Mouse (Mus musculus) Muller cell, postnatal 12 days (primary cell): ENCODE data around the gene Fez2.

Experiments used
- DNase-seq: peaks from one replicate; pipeline ENCODE4 v3.0.0-alpha.2; 2015; ENCODE audit errors: inconsistent ontology term

Fez2 gene

GRCm38 (mm10) chr17:78417381-78418281 is at the start of gene Fez2:
Gene Fez2, minus strand, starts transcription at chr17:78418152.
- peak; percentile 89 for DNase-seq

- DNase-seq, result no peak
Observed at GRCm38 (mm10) chr17:78465500-78465899, 47.5 kb upstream of the Fez2 start.

DNA sequence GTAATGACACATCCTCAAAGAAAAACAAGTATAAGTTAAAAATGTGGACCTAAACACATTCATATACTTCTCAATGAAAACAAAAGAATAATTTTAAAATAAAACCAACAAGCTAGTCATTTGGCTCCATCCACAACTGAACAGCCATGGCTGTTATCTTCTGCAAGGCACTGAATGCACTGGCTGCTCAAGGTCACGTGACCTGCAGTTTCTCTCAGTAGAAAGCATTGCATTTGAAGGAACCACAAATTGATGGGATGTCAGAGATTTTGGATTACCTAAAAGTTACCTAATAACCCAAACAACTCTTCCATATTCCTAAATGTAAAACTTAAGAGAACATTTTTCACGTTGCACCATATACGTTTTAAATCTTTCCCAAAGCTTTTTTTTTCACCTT is 47.1 kb upstream of the Fez2 start:
- no peak for DNase-seq

DNA sequence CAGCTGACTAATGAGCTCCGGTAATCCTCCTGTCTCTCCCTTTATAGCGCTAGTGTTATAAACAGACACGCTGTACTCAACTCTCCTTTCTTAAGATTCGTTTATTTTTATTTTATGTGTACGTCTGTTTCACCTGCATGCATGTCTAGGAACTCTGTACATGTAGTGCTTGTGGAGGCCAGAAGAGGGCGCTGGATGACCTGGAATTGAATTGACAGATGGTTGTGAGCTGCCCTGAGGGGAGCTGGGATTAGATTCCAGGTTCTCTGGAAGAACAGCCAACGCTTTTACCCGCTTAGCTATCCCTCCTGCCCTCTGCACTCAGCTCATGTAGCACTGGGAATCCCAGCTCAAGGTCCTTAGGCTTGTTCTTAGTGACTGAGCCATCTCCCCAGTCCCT is 42.2 kb upstream of the Fez2 start:
- DNase-seq, result no peak

DNA sequence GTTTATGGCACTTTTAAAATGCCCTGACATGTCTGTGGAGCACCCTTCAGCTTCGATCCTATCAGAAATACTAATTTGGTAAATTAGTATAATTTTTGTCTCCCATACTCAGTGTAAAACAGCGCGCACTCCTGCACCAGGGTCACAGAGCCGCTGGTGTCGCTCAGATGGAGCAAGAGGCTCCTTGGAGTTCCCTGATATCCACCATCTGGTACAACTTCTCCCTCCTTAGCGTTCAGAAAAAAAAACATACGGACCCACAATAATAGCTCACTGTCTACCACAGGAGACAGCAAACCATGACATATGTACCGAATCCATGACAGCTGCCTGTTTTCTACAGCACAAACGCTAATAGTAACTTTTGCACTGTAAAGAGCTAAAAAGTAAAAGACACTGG is 37.6 kb upstream of the Fez2 start:
- no peak for DNase-seq

DNA sequence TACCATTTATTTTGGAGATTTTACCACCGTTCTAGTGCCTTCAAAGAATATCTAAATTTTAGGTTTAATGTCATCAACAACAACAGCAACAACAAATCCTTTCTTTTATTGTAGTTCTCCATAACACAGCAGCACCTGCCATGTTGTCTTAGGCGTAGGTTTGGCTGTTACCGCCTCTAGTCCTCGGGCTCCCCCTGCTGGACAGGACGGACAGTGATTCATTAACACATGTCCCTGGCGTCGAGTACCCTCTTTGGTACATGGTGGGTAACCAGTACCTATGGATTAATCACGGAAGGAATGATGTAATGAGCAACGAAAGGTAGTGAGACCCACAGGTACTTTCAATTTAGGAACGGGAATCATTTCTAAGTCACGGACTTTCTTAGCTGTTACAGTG is 37.2 kb upstream of the Fez2 start:
- peak; percentile 64 for DNase-seq

DNA sequence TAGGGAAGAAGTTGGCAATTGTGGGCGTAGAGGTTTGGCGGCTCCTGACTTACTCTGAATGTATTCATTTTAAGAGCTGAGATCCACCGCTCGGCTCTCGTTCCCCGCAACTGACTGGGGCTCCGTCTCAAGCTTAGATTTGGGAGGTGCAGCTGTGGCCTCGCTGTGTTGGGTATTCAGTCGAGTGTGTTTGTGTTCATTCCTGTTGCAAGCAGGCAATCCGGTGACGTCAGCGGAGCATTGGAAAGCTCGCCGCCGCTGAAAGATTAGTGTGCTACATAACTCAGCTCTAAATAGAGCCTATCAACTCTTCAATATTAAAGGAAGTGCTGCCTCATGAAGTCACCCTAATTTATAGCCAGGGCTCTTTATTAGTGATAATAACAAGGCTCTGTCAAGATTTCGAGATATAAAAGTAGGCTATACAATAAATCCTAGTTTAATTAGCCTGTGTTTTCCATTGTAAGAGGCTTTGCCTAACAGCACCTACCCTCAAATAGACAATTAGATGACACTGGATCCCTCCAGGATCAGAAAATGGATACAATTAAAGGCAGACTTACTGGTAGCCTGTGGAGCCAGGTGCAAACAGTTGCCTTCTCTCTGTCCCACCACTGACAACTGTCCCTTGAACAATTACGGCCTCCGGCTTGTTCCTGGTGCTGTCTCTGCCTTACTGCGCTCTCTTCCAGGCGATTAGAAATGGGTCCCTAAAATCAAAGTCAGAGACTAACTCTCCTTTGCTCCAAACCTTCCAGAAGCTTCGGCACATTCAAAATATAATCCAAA is 36.4 kb upstream of the Fez2 start:
- peak; percentile 5 for DNase-seq

DNA sequence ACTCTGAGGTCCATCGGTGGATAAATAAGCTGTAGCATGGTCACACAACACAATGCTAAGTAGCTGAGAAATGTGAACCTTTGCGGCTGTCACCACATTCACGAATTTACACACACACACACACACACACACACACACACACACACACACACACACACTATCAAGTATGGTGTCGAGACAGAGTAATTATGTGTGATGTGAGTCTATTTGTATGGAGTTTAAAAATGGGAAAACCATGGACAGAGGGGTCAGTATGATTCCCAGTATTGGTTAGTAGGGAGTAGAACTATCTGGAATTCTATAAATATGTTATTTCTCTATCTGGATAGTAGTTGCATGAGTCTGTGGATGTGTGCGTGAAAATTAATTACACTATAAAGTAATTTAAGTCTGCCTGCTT is 35.6 kb upstream of the Fez2 start:
- DNase-seq, result no peak

GRCm38 (mm10) chr17:78451886-78452285 is 33.9 kb upstream of the Fez2 start:
- DNase-seq, result no peak

- DNase-seq, result no peak
Observed at GRCm38 (mm10) chr17:78451332-78451793, 33.4 kb upstream of the Fez2 start.

- peak; percentile 48 for DNase-seq
Observed at GRCm38 (mm10) chr17:78449635-78450197, 31.8 kb upstream of the Fez2 start.

GRCm38 (mm10) chr17:78444826-78445225 is 26.9 kb upstream of the Fez2 start:
- DNase-seq, result peak; percentile 62

DNA sequence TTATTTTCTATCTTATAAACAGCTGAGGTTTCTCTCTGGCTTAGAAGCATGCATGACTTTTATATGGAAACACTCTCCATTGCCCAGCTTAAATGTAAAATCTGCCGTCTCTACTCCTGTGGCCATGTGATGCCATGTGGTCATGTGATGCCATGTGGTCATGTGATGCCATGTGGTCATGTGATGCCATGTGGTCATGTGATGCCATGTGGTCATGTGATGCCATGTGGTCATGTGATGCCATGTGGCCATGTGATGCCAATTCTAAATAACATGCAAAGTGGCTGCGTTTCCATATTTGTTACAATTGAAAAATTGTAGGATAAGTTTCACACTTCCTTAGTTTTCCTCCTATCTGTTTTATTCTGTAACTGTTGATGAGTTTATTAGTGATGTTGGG is 22.8 kb upstream of the Fez2 start:
- no peak for DNase-seq

GRCm38 (mm10) chr17:78437161-78437560 is 19.2 kb upstream of the Fez2 start:
- no peak for DNase-seq

DNA sequence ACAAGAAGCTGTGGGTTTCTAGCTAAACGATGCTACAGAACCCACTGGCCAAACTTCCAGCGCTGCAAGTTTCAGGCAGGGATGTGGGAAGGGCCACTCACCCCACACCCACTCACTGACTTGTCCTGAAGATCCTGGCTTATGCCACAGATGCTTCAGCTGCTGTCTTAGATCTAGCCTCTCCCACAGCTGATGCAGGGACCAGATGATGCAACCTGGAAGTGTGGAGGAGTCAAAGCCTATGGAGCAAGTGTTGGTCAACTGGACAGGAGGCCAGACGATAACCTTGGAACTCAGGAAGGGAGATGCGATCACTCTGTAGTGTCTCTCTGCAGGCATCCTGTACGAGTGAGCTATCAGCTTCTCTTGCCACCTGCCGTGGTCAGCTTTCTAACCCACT is 17.7 kb upstream of the Fez2 start:
- no peak for DNase-seq

DNA sequence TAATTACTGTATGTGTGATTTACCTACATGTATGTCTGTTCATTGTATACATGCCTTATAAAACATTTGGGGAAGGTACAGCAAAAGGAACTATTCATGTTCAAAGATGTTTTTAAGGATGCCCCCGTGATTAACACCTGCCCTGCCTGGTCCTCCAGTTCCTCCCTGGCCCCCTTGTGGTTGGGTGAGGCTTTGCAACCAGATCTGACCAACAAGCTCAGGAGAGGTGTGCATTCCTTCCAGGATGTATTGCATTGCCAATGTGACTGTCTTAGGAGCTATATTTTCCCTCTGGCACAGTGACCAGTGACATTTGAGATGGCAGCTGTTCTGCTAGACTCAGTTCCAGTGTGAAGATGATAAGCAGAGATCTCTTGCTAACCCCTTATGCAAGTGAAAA is 16.8 kb upstream of the Fez2 start:
- DNase-seq, result peak; percentile 26

- DNase-seq, result no peak
Observed at GRCm38 (mm10) chr17:78430374-78430773, 12.4 kb upstream of the Fez2 start.

DNA sequence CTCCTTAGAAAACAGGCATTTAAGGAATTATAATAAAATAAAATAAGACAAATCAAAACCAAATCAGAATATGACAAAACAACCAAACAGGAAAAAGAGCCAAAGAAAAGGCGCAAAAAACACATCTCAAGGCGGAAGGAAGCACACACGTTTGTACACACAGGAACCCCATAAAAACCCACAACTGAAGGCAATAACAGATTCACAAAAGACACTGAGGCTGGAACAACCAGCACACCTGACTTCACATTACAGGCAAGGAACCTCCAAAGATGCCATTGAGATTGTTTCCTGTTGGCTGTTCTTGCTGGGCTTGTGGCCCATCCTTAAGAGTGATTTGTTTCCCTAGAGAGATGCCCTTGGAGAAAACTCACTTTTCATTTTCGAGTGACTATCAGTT is 11.1 kb upstream of the Fez2 start:
- no peak for DNase-seq

DNA sequence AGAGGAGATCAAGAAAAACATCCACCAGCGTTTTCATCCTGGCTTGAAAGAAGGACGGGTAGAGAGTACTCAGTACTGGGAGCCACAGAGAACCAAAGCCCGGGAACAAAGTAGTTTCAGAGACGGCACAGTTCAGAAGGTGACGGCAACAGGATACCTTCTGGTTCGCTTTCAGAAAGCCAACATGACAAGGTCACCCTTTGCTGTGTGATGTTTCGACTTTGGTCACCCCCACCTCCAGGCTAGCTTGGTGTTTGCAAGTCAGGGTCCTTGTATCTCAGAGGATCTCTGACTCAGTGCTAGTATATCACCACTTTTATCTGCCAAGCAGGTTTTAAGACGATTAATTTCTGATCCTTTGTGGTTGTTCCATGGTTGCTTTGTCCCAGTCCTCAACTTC is 7.1 kb upstream of the Fez2 start:
- no peak for DNase-seq

DNA sequence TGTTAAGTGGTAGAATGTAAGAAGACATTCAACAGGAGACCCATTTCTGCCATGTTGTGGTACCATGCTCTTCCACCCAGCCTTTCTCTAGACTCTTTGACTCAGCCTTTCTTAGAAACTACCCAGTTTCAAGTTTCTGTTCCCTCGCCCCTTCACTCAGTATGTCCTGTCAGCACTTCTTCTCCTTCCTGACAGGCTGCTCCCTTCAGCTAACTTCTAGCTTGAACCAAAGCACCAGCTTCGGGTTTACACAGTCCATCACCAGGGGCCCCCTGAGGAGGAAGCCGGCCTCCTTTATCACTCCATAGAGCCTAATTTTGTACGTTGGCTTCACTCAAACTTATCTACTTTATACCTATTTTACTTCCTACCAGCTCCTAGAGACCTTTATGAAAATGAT is 1.3 kb upstream of the Fez2 start:
- DNase-seq, result no peak

GRCm38 (mm10) chr17:78415255-78415654 is 2.7 kb downstream of the Fez2 start:
- DNase-seq, result no peak

- DNase-seq, result peak; percentile 93
Observed at GRCm38 (mm10) chr17:78409900-78410299, 8.1 kb downstream of the Fez2 start.
